Mouse (Mus musculus): Measurements from ENCODE around the gene Tap2.

The Tap2 gene

GRCm38 (mm10) chr17:34196941-34197894, 6.1 kb upstream of the Tap2 start, which contains the start of gene Psmb8:
Gene Psmb8, plus strand, starts transcription at chr17:34197721.
- DNase-seq, result peak; percentile 84 to 89

GRCm38 (mm10) chr17:34197904-34198520, 5.3 kb upstream of the Tap2 start:
- peak; percentile 81 to 82 for DNase-seq

- DNase-seq, result no peak
These were observed 4.8 kb upstream of the Tap2 start for GRCm38 (mm10) chr17:34198521-34198912.

GRCm38 (mm10) chr17:34199050-34199619, 4.2 kb upstream of the Tap2 start:
- peak in 1 of 2 experiments; percentile 39 for DNase-seq

GRCm38 (mm10) chr17:34200047-34200446, 3.3 kb upstream of the Tap2 start:
- DNase-seq, result peak in 1 of 2 experiments; percentile 37

GRCm38 (mm10) chr17:34200772-34201505, 2.4 kb upstream of the Tap2 start:
- peak; percentile 49 to 75 for DNase-seq

GRCm38 (mm10) chr17:34201506-34202055, 1.7 kb upstream of the Tap2 start:
- DNase-seq, result peak in 1 of 2 experiments; percentile 9

- DNase-seq, result peak in 1 of 2 experiments; percentile 17
These were observed 426 bp upstream of the Tap2 start for GRCm38 (mm10) chr17:34202760-34203442.

GRCm38 (mm10) chr17:34204303-34205010, 1.1 kb downstream of the Tap2 start:
- DNase-seq, result peak; percentile 94 to 97

GRCm38 (mm10) chr17:34205021-34205745, 1.9 kb downstream of the Tap2 start:
- peak; percentile 69 to 75 for DNase-seq

- peak; percentile 51 to 59 for DNase-seq
These were observed 2.4 kb downstream of the Tap2 start for GRCm38 (mm10) chr17:34205746-34206176.

- peak in 1 of 2 experiments; percentile 14 for DNase-seq
These were observed 3.4 kb downstream of the Tap2 start for GRCm38 (mm10) chr17:34206731-34207130.

GRCm38 (mm10) chr17:34207456-34207855, 4.1 kb downstream of the Tap2 start:
- peak; percentile 48 to 67 for DNase-seq

- peak in 1 of 2 experiments; percentile 16 for DNase-seq
These were observed 4.5 kb downstream of the Tap2 start for GRCm38 (mm10) chr17:34207866-34208265.

GRCm38 (mm10) chr17:34208421-34208820, 5.1 kb downstream of the Tap2 start:
- DNase-seq, result peak in 1 of 2 experiments; percentile 20

GRCm38 (mm10) chr17:34209680-34210079, 6.4 kb downstream of the Tap2 start:
- DNase-seq, result peak; percentile 52 to 53

GRCm38 (mm10) chr17:34210599-34210998, 7.3 kb downstream of the Tap2 start:
- DNase-seq, result peak; percentile 55 to 70

- DNase-seq, result peak; percentile 81 to 87
These were observed 8.5 kb downstream of the Tap2 start for GRCm38 (mm10) chr17:34211746-34212365.

- DNase-seq, result no peak
These were observed 10.6 kb downstream of the Tap2 start for GRCm38 (mm10) chr17:34213936-34214335.

GRCm38 (mm10) chr17:34215176-34215575, 11.8 kb downstream of the Tap2 start:
- no peak for DNase-seq
